Mouse (Mus musculus): Measurements from ENCODE around the gene Mrm3. TPM values are rescaled to one million over a fixed set of nuclear protein-coding genes. Genes with fewer than 3 reads are reported as not detected.
A peak's percentile ranks its signal among the peaks of the same experiment; 100 is the strongest.

Mrm3 gene
- polyA plus RNA-seq, 1 experiment from 2014 or later = 29.9 TPM

DNA sequence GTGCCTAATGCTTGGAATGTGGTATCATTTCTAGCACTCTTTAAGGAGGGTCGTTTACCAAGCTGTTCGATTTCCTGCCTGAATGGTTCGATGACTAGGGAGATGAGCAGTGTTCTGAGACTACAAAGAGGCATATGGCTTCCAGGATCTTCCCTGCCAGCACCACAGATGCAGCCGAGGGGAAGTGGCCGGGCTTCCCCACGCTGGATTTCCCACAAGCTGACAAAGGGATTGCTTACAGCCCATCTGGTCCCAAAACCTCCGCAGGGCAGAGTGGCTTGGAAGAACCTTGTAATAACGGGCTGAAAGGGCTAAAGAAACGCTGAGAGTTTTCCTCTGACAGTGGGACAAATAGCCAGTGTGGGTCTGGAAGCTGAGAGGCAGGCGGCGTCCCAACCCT is 46.9 kb downstream of the Mrm3 start:
- DNase-seq (ENCODE audit: low spot score) (no peak), ATAC-seq (replicated peaks; ENCODE audit: low FRiP score, low TSS enrichment, low read depth) (no peak)
- Histone ChIP-seq H3K4me2 (ENCODE audit: low read length) (no peak overlapping the region), H3K9me3 (ENCODE audit: control insufficient read depth, low read length) (no peaks in the 10 kb centered on the region), H3K27me3 (replicated peaks; ENCODE audit: control insufficient read depth, insufficient read depth, low read length) (no peaks in the 10 kb centered on the region), H3K4me3 (ENCODE audit: low read depth, low read length) (no peak overlapping the region), H3K36me3 (ENCODE audit: control insufficient read depth, insufficient read depth, low read length) (no peaks in the 10 kb centered on the region), H3K27ac (ENCODE audit: low read depth) (peak overlapping the region; percentile 67; the same call in 1 of the 2 replicates), H3K9ac (ENCODE audit: low read length) (no peak overlapping the region), H3K4me1 (replicated peaks; ENCODE audit: control insufficient read depth, insufficient read depth, low read length) (peaks cover 58% of the 10 kb centered on the region)
- 36% methylated on average over 11 of the region's 11 CpGs for WGBS

DNA sequence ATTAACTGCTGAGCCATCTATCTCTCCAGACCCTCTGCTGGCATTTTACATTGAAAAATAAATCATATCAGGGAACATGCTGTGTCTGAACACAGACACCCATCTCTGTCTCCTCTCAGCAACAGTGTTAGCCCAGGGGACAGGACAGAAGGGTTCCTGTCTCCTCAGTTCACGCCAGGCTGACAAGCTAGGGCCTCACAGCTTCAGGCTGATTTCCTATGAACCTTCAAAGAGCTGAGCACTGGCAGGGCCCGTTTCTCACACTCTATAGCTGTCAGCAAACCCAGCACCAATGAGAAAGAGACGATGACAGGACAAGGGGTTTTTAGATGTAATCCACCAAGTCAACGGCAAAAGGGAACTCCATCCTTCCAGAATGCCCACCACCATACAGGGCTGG is 48.4 kb downstream of the Mrm3 start:
- peak overlapping the region; percentile 31; the same call in 1 of the 2 replicates for H3K4me2 ChIP-seq (ENCODE audit: low read length)
- DNase-seq (ENCODE audit: low spot score) = no peak

DNA sequence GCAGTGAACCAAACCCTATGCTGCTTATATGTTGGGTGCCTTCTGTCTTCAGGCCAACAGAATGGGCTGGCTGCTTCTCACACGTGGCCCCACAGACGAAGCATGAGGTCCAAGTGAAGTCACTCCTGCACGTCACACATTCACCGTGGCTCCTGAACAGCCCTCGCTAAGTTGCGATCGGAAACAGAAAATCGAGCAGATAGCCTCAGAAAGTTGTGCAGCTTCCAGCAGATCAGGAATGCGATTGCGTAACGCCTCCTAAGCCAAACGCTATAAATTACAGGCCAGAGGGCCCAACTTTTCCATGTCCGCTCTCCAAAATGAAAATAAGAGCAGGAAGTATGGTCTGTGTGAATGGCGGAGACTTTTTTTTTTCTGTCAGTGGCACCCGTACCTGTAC is 48.9 kb downstream of the Mrm3 start:
- Histone ChIP-seq H3K9ac (ENCODE audit: low read length) (no peak overlapping the region; the same call in 1 of the 2 replicates), H3K9me3 (ENCODE audit: control insufficient read depth, low read length) (no peaks in the 10 kb centered on the region), H3K36me3 (ENCODE audit: control insufficient read depth, insufficient read depth, low read length) (no peaks in the 10 kb centered on the region), H3K27ac (ENCODE audit: low read depth) (peak overlapping the region; percentile 71), H3K4me2 (ENCODE audit: low read length) (peak overlapping the region; percentile 31), H3K4me3 (ENCODE audit: low read depth, low read length) (no peak overlapping the region), H3K4me1 (replicated peaks; ENCODE audit: control insufficient read depth, insufficient read depth, low read length) (peaks cover 56% of the 10 kb centered on the region), H3K27me3 (replicated peaks; ENCODE audit: control insufficient read depth, insufficient read depth, low read length) (no peaks in the 10 kb centered on the region)
- WGBS = 31% methylated on average over 15 of the region's 15 CpGs
- DNase-seq (ENCODE audit: low spot score) (no peak), ATAC-seq (replicated peaks; ENCODE audit: low FRiP score, low TSS enrichment, low read depth) (0 out of 2 replicates have a peak, but pooled peaks have one; percentile 8)

More for the DNA sequence above, 48.4 kb downstream of the Mrm3 start:
- Histone ChIP-seq H3K27me3 (replicated peaks; ENCODE audit: control insufficient read depth, insufficient read depth, low read length) (no peaks in the 10 kb centered on the region), H3K9ac (ENCODE audit: low read length) (no peak overlapping the region), H3K9me3 (ENCODE audit: control insufficient read depth, low read length) (no peaks in the 10 kb centered on the region), H3K4me1 (replicated peaks; ENCODE audit: control insufficient read depth, insufficient read depth, low read length) (peaks cover 60% of the 10 kb centered on the region), H3K27ac (ENCODE audit: low read depth) (peak overlapping the region; percentile 71; the same call in 1 of the 2 replicates), H3K4me3 (ENCODE audit: low read depth, low read length) (no peak overlapping the region), H3K36me3 (ENCODE audit: control insufficient read depth, insufficient read depth, low read length) (no peaks in the 10 kb centered on the region)
- WGBS = 63% methylated on average over 4 of the region's 4 CpGs
- no peak for ATAC-seq (replicated peaks; ENCODE audit: low FRiP score, low TSS enrichment, low read depth)

DNA sequence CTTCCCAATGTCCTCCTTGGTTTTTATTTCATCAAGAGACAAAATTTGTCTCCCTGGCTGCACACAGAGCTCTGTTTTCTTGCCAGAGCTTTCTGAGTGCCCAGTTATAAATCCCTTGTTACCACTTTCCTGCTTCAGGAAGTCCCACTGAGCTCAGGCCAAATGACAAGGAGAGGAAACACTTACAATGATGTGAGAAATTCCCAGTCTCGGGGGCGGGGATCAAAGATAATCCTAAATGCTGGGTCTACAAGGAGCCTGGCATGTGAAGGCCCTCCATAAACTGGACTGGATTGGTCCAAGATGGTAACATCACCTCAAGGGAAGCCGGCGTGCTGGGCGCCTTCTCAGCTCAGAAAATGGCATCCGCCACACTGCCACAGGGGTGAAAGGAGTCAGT is 49.3 kb downstream of the Mrm3 start:
- DNase-seq (ENCODE audit: low spot score) = no peak
- 72% methylated on average over 6 of the region's 6 CpGs for WGBS
- H3K27ac ChIP-seq (ENCODE audit: low read depth) = peak overlapping the region; percentile 71
- H3K36me3 ChIP-seq (ENCODE audit: control insufficient read depth, insufficient read depth, low read length) = no peaks in the 10 kb centered on the region
- peak overlapping the region; percentile 31 for H3K4me2 ChIP-seq (ENCODE audit: low read length)
- no peak for ATAC-seq (replicated peaks; ENCODE audit: low FRiP score, low TSS enrichment, low read depth)
- H3K27me3 ChIP-seq (replicated peaks; ENCODE audit: control insufficient read depth, insufficient read depth, low read length) = no peaks in the 10 kb centered on the region
- peaks cover 55% of the 10 kb centered on the region for H3K4me1 ChIP-seq (replicated peaks; ENCODE audit: control insufficient read depth, insufficient read depth, low read length)
- no peaks in the 10 kb centered on the region for H3K9me3 ChIP-seq (ENCODE audit: control insufficient read depth, low read length)
- H3K9ac ChIP-seq (ENCODE audit: low read length) = no peak overlapping the region; the same call in 1 of the 2 replicates
- no peak overlapping the region for H3K4me3 ChIP-seq (ENCODE audit: low read depth, low read length)

DNA sequence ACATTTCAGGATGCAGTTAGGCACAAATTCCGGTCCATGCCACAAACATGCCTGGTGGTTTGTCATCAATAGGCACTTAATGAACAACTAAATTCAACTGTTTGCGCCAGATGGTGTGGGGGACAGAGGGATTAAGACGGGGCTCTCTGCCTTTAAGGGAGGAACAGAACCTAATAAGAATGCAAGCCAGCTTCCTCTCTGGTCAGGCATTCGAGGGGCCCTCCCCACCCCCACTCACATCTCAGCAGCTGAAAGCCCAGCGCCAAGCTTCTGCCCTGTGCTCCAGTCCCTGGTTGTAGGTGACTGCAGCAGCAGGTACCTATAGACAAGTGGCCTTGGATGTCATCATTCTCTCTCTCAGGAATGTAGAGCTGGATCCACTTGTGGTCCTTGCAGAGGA is 50.6 kb downstream of the Mrm3 start:
- Histone ChIP-seq H3K4me1 (replicated peaks; ENCODE audit: control insufficient read depth, insufficient read depth, low read length) (peaks cover 55% of the 10 kb centered on the region), H3K4me2 (ENCODE audit: low read length) (no peak overlapping the region), H3K9me3 (ENCODE audit: control insufficient read depth, low read length) (no peaks in the 10 kb centered on the region), H3K4me3 (ENCODE audit: low read depth, low read length) (no peak overlapping the region), H3K9ac (ENCODE audit: low read length) (no peak overlapping the region), H3K27me3 (replicated peaks; ENCODE audit: control insufficient read depth, insufficient read depth, low read length) (no peaks in the 10 kb centered on the region), H3K36me3 (ENCODE audit: control insufficient read depth, insufficient read depth, low read length) (no peaks in the 10 kb centered on the region), H3K27ac (ENCODE audit: low read depth) (no peak overlapping the region)
- WGBS = 67% methylated on average over 5 of the region's 5 CpGs
- DNase-seq (ENCODE audit: low spot score) (no peak), ATAC-seq (replicated peaks; ENCODE audit: low FRiP score, low TSS enrichment, low read depth) (no peak)

DNA sequence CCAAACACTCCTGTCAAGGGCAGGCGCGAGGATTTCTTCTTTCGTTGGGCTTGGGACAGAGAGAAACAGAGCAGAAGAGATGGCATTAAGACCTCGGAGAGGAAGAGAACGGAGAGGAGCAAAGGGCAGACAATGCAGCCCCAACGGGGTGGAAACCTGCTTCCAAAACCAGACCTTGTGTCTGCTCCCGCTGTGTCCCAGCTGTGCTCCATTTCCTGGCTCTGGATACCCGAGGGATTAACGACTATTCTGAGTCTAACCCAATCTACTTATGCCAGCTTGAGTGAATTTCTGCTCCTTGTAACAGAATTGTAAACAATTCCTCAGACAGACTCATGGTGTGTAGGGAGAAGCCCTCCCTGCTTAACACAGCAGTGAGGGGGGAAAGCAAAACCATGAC is 51.3 kb downstream of the Mrm3 start:
- Histone ChIP-seq H3K9me3 (ENCODE audit: control insufficient read depth, low read length) (no peaks in the 10 kb centered on the region), H3K9ac (ENCODE audit: low read length) (no peak overlapping the region), H3K4me1 (replicated peaks; ENCODE audit: control insufficient read depth, insufficient read depth, low read length) (peaks cover 53% of the 10 kb centered on the region), H3K4me3 (ENCODE audit: low read depth, low read length) (no peak overlapping the region), H3K27me3 (replicated peaks; ENCODE audit: control insufficient read depth, insufficient read depth, low read length) (no peaks in the 10 kb centered on the region), H3K27ac (ENCODE audit: low read depth) (peak overlapping the region; percentile 64), H3K4me2 (ENCODE audit: low read length) (no peak overlapping the region; the same call in 1 of the 2 replicates), H3K36me3 (ENCODE audit: control insufficient read depth, insufficient read depth, low read length) (no peaks in the 10 kb centered on the region)
- WGBS = 21% methylated on average over 9 of the region's 9 CpGs
- ATAC-seq (replicated peaks; ENCODE audit: low FRiP score, low TSS enrichment, low read depth) (no peak), DNase-seq (ENCODE audit: low spot score) (no peak)

DNA sequence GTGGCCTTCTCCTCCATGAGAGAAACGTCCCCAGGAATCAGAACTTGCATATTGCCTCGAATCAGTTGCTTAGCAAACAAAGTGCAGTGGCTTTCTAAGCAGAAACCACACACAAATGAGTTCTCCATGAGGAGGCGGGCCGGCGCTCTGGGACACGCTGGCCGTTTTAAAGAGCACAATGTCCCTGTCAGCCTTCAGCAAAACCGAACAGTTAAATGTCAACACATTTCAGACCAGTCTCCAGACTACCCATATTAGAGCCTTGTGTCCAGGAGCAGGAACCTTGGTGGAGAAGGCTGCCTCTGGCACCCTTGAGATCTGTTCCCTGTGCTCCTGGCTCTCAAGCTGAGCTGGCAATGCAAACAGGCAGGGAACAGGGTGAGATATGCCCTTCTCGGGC is 53.7 kb downstream of the Mrm3 start:
- Histone ChIP-seq H3K9me3 (ENCODE audit: control insufficient read depth, low read length) (no peaks in the 10 kb centered on the region), H3K36me3 (ENCODE audit: control insufficient read depth, insufficient read depth, low read length) (no peaks in the 10 kb centered on the region), H3K27me3 (replicated peaks; ENCODE audit: control insufficient read depth, insufficient read depth, low read length) (no peaks in the 10 kb centered on the region), H3K4me2 (ENCODE audit: low read length) (no peak overlapping the region), H3K27ac (ENCODE audit: low read depth) (no peak overlapping the region), H3K9ac (ENCODE audit: low read length) (no peak overlapping the region), H3K4me3 (ENCODE audit: low read depth, low read length) (no peak overlapping the region), H3K4me1 (replicated peaks; ENCODE audit: control insufficient read depth, insufficient read depth, low read length) (peaks cover 41% of the 10 kb centered on the region)
- ATAC-seq (replicated peaks; ENCODE audit: low FRiP score, low TSS enrichment, low read depth) = no peak
- no peak for DNase-seq (ENCODE audit: low spot score)
- 70% methylated on average over 9 of the region's 9 CpGs for WGBS

DNA sequence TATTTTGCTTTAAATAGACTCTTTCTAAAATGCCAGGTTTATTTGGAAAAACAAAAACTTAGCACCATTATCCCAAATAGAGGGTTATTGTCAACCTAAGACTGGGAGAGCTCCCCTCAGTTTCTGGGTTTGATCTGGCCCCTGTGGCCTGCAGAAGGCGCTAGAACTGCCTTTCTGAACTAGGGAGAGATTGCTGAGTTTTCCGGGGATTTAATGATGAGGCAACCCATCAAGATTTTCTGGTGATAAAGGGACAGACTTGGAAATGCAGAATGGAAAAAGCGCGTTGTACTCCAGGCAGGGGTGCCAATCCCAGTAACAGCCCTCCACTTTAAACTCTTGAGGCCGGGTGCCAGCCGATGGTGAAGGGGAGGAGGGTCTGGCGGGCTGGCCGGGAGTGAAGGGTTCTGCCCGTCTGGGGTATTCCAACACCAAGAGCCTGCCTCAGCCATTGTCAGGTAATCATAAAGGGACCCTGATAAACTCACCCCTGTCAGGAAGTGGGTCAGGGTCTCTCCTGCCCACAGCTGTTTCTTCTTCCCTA is 55.0 kb downstream of the Mrm3 start:
- ATAC-seq (replicated peaks; ENCODE audit: low FRiP score, low TSS enrichment, low read depth) = no peak
- Histone ChIP-seq H3K27ac (ENCODE audit: low read depth) (no peak overlapping the region), H3K4me1 (replicated peaks; ENCODE audit: control insufficient read depth, insufficient read depth, low read length) (peaks cover 42% of the 10 kb centered on the region), H3K36me3 (ENCODE audit: control insufficient read depth, insufficient read depth, low read length) (no peaks in the 10 kb centered on the region), H3K4me2 (ENCODE audit: low read length) (no peak overlapping the region), H3K4me3 (ENCODE audit: low read depth, low read length) (no peak overlapping the region), H3K27me3 (replicated peaks; ENCODE audit: control insufficient read depth, insufficient read depth, low read length) (no peaks in the 10 kb centered on the region), H3K9me3 (ENCODE audit: control insufficient read depth, low read length) (no peaks in the 10 kb centered on the region), H3K9ac (ENCODE audit: low read length) (no peak overlapping the region)
- 63% methylated on average over 9 of the region's 9 CpGs for whole genome bisulfite sequencing
- no peak for DNase-seq (ENCODE audit: low spot score)

Measured in intestine, embryonic 14.5 days (tissue).